Mouse (Mus musculus): ENCODE data around the gene Fbp2. TPM values are rescaled to one million over a fixed set of nuclear protein-coding genes. Genes with fewer than 3 reads are reported as not detected.

Fbp2 gene
- polyA plus RNA-seq, 1 experiment = not detected

GRCm38 (mm10) chr13:62872252-62872651, 14.0 kb upstream of the Fbp2 start:
- H3K4me3 ChIP-seq (ENCODE audit: insufficient read depth, poor library complexity, severe bottlenecking) = no peak overlapping the region
- H3K27me3 ChIP-seq (ENCODE audit: control insufficient read depth, insufficient read depth, insufficient read length) = peaks cover 29% of the 10 kb centered on the region
- no peak overlapping the region for H3ac ChIP-seq (ENCODE audit: control insufficient read depth, insufficient read length, low read depth)
- TF ChIP-seq MYOD1 (IDR thresholded peaks at IDR 0.05; ENCODE audit: control insufficient read depth, insufficient read length, low read depth) (no peak), CEBPB (IDR thresholded peaks at IDR 0.05; ENCODE audit: low read depth) (no peak), CTCF (IDR thresholded peaks at IDR 0.05; ENCODE audit: control insufficient read depth, insufficient read depth, insufficient read length) (no peak), MYOG (IDR thresholded peaks at IDR 0.05; ENCODE audit: control insufficient read depth, extremely low read depth, insufficient read length) (no peak), FOSL1 (IDR thresholded peaks at IDR 0.05; ENCODE audit: insufficient read depth, low read length, poor library complexity, severe bottlenecking) (no peak), USF1 (IDR thresholded peaks at IDR 0.05; ENCODE audit: low read depth) (no peak), MAX (IDR thresholded peaks at IDR 0.05) (no peak)
- H3K79me2 ChIP-seq (ENCODE audit: control insufficient read depth, insufficient read depth) = no peaks in the 10 kb centered on the region
- no peaks in the 10 kb centered on the region for H3K79me3 ChIP-seq (ENCODE audit: low read depth)
- no peaks in the 10 kb centered on the region for H3K36me3 ChIP-seq (ENCODE audit: control insufficient read depth, insufficient read depth)

GRCm38 (mm10) chr13:62870605-62871004, 12.4 kb upstream of the Fbp2 start:
- H3K4me3 ChIP-seq (ENCODE audit: insufficient read depth, poor library complexity, severe bottlenecking) = no peak overlapping the region
- no peak overlapping the region for H3ac ChIP-seq (ENCODE audit: control insufficient read depth, insufficient read length, low read depth)
- H3K79me2 ChIP-seq (ENCODE audit: control insufficient read depth, insufficient read depth) = no peaks in the 10 kb centered on the region
- H3K79me3 ChIP-seq (ENCODE audit: low read depth) = no peaks in the 10 kb centered on the region
- no peaks in the 10 kb centered on the region for H3K36me3 ChIP-seq (ENCODE audit: control insufficient read depth, insufficient read depth)
- TF ChIP-seq CEBPB (IDR thresholded peaks at IDR 0.05; ENCODE audit: low read depth) (no peak), USF1 (IDR thresholded peaks at IDR 0.05; ENCODE audit: low read depth) (no peak), CTCF (IDR thresholded peaks at IDR 0.05; ENCODE audit: control insufficient read depth, insufficient read depth, insufficient read length) (no peak), MYOG (IDR thresholded peaks at IDR 0.05; ENCODE audit: control insufficient read depth, extremely low read depth, insufficient read length) (no peak), MYOD1 (IDR thresholded peaks at IDR 0.05; ENCODE audit: control insufficient read depth, insufficient read length, low read depth) (no peak), FOSL1 (IDR thresholded peaks at IDR 0.05; ENCODE audit: insufficient read depth, low read length, poor library complexity, severe bottlenecking) (no peak), MAX (IDR thresholded peaks at IDR 0.05) (no peak)
- peaks cover 28% of the 10 kb centered on the region for H3K27me3 ChIP-seq (ENCODE audit: control insufficient read depth, insufficient read depth, insufficient read length)

DNA sequence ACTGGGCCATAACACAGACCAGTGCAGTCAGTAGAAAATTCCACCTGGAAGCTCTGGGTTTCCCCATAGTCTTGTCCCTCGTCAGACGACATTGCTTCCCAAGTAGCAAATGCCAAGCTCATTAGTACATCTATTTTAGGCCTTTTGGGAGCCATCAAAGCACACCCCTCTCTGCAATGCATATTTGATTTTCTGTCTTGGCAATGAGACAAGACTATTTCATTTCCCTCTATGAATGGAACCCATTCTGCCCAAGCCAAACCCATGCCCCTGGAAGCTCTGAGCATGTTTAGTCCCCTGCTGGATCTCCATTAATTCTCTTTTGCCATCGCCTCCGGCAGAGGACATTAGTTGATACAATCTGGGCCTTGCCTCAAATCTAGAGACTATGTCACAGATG, 8.6 kb upstream of the Fbp2 start:
- Histone ChIP-seq H3K79me3 (ENCODE audit: low read depth) (no peaks in the 10 kb centered on the region), H3K27me3 (ENCODE audit: control insufficient read depth, insufficient read depth, insufficient read length) (peaks cover 8% of the 10 kb centered on the region), H3K79me2 (ENCODE audit: control insufficient read depth, insufficient read depth) (no peaks in the 10 kb centered on the region), H3K36me3 (ENCODE audit: control insufficient read depth, insufficient read depth) (no peaks in the 10 kb centered on the region), H3ac (ENCODE audit: control insufficient read depth, insufficient read length, low read depth) (no peak overlapping the region), H3K4me3 (ENCODE audit: insufficient read depth, poor library complexity, severe bottlenecking) (no peak overlapping the region)
- TF ChIP-seq USF1 (IDR thresholded peaks at IDR 0.05; ENCODE audit: low read depth) (no peak), MYOG (IDR thresholded peaks at IDR 0.05; ENCODE audit: control insufficient read depth, extremely low read depth, insufficient read length) (no peak), MAX (IDR thresholded peaks at IDR 0.05) (no peak), MYOD1 (IDR thresholded peaks at IDR 0.05; ENCODE audit: control insufficient read depth, insufficient read length, low read depth) (no peak), FOSL1 (IDR thresholded peaks at IDR 0.05; ENCODE audit: insufficient read depth, low read length, poor library complexity, severe bottlenecking) (no peak), CEBPB (IDR thresholded peaks at IDR 0.05; ENCODE audit: low read depth) (no peak), CTCF (IDR thresholded peaks at IDR 0.05; ENCODE audit: control insufficient read depth, insufficient read depth, insufficient read length) (no peak)

DNA sequence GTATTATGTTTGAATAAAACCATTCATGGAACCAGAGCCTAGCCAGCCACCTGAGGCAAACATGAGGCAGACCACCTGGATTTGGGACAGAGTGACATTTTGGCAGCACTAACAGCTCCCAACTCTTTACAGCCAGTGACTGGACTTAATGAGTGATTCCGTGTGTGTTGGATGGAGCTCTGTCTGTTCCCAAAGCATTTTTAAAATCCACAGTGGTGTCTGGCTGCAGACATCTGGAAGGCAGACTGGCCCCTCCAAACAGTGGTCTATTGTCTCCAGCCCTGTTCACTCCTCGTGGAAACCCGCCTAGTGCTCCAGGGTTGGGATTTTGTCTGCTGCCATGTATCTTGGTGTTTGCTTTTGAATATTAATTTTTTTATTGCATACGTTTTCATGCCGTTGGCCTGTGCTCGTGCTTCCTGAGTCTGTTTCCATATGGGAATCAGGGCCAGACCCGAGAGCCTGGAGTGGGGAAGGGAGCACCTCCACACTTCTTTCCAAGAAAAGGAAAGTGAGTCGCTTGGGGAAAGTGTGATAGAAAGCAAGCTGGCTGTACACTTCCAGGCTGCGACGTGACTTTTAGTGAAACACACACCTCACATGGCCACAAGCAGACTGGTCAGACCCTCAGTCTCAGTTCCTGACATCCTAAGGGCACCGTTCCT, 7.6 kb upstream of the Fbp2 start:
- Histone ChIP-seq H3ac (ENCODE audit: control insufficient read depth, insufficient read length, low read depth) (no peak overlapping the region), H3K79me2 (ENCODE audit: control insufficient read depth, insufficient read depth) (no peaks in the 10 kb centered on the region), H3K27me3 (ENCODE audit: control insufficient read depth, insufficient read depth, insufficient read length) (peaks cover 3% of the 10 kb centered on the region), H3K4me3 (ENCODE audit: insufficient read depth, poor library complexity, severe bottlenecking) (no peak overlapping the region), H3K79me3 (ENCODE audit: low read depth) (no peaks in the 10 kb centered on the region), H3K36me3 (ENCODE audit: control insufficient read depth, insufficient read depth) (no peaks in the 10 kb centered on the region)
- TF ChIP-seq MYOD1 (IDR thresholded peaks at IDR 0.05; ENCODE audit: control insufficient read depth, insufficient read length, low read depth) (no peak), CEBPB (IDR thresholded peaks at IDR 0.05; ENCODE audit: low read depth) (no peak), MAX (IDR thresholded peaks at IDR 0.05) (no peak), FOSL1 (IDR thresholded peaks at IDR 0.05; ENCODE audit: insufficient read depth, low read length, poor library complexity, severe bottlenecking) (no peak), MYOG (IDR thresholded peaks at IDR 0.05; ENCODE audit: control insufficient read depth, extremely low read depth, insufficient read length) (no peak), USF1 (IDR thresholded peaks at IDR 0.05; ENCODE audit: low read depth) (no peak), CTCF (IDR thresholded peaks at IDR 0.05; ENCODE audit: control insufficient read depth, insufficient read depth, insufficient read length) (no peak)

DNA sequence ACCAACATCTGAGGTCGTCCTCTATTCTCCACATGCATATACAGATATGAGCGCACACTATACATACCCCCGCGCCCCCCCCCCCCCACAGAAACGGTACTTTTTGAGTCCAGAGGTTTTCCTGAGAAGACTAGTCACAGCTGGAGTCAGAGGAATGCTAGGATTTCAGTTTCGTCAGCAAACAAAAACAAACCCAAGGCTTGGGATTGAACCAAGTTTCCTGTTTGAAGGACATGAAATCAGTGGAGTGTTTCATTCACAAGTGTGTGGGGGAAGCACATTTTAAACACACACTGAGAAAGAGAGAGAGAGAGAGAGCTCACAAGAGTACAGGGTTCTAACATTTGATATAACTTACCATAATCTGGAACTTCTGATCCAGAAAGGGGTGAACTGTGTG, 5.5 kb upstream of the Fbp2 start:
- Histone ChIP-seq H3K79me2 (ENCODE audit: control insufficient read depth, insufficient read depth) (no peaks in the 10 kb centered on the region), H3ac (ENCODE audit: control insufficient read depth, insufficient read length, low read depth) (no peak overlapping the region)
- TF ChIP-seq CEBPB (IDR thresholded peaks at IDR 0.05; ENCODE audit: low read depth) = no peak
- TF ChIP-seq CTCF (IDR thresholded peaks at IDR 0.05; ENCODE audit: control insufficient read depth, insufficient read depth, insufficient read length) = no peak
- no peak for TF ChIP-seq FOSL1 (IDR thresholded peaks at IDR 0.05; ENCODE audit: insufficient read depth, low read length, poor library complexity, severe bottlenecking)
- no peak for TF ChIP-seq MYOD1 (IDR thresholded peaks at IDR 0.05; ENCODE audit: control insufficient read depth, insufficient read length, low read depth)
- no peak for TF ChIP-seq MAX (IDR thresholded peaks at IDR 0.05)
- no peak for TF ChIP-seq USF1 (IDR thresholded peaks at IDR 0.05; ENCODE audit: low read depth)
- TF ChIP-seq MYOG (IDR thresholded peaks at IDR 0.05; ENCODE audit: control insufficient read depth, extremely low read depth, insufficient read length) = no peak

More for the DNA sequence above, 5.5 kb upstream of the Fbp2 start:
- H3K27me3 ChIP-seq (ENCODE audit: control insufficient read depth, insufficient read depth, insufficient read length) = peaks cover 3% of the 10 kb centered on the region
- no peak overlapping the region for H3K4me3 ChIP-seq (ENCODE audit: insufficient read depth, poor library complexity, severe bottlenecking)
- no peaks in the 10 kb centered on the region for H3K79me3 ChIP-seq (ENCODE audit: low read depth)
- no peaks in the 10 kb centered on the region for H3K36me3 ChIP-seq (ENCODE audit: control insufficient read depth, insufficient read depth)
